Mouse (Mus musculus): ENCODE data around the gene Hey2. TPM values are rescaled to one million over a fixed set of nuclear protein-coding genes. Genes with fewer than 3 reads are reported as not detected.

Gene Hey2
- polyA plus RNA-seq, 1 experiment from 2014 or later, result 2.8 TPM

DNA sequence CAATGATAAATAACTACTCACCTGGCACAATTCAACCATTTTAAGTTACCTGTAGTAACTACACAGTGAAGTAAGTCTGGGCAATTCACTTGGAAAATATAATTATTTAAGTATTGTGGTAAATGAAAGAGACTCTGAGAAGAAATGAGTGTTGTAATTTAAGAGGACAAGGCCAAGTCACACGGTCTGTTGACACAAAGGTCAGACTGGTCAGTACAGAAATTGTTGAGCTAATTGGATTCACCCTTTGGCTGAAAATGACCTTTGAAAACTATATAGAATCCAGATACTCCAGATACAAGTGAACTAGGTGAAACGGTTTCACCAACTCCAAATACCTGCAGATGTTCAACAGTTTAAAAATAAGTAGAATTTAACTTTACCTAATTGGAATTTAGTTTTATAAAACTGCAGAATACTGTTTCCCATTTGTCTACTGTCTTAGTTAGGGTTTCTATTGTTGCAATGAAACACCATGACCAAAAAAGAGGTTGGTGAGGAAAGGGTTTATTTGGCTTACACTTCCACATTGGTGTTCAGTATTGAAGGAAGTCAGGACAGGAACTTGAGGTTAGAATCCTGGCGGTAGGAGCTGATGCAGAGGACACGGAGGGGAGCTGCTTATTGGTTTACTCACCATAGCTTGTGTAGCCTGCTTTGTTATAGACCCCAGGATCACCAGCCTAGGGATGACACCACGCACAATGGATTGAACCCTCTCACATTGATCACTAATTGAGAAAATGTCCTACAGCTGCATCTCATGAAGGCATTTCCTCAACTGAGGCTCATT is 45.9 kb downstream of the Hey2 start:
- 87% methylated on average over 5 of the region's 5 CpGs for WGBS
- DNase-seq (ENCODE audit: low spot score, missing footprints) (no peak), ATAC-seq (ENCODE audit: low FRiP score) (no peak)
- no peak overlapping the region for H3K4me2 ChIP-seq
- no peaks in the 10 kb centered on the region for H3K9me3 ChIP-seq (ENCODE audit: control insufficient read depth, low read length)
- no peak overlapping the region for H3K27ac ChIP-seq (ENCODE audit: low read depth, low read length)
- no peaks in the 10 kb centered on the region for H3K4me1 ChIP-seq (ENCODE audit: control insufficient read depth, insufficient read depth, low read length)
- no peaks in the 10 kb centered on the region for H3K36me3 ChIP-seq (ENCODE audit: control insufficient read depth, insufficient read depth, low read length)
- H3K4me3 ChIP-seq (ENCODE audit: low read depth, low read length), result no peak overlapping the region
- H3K9ac ChIP-seq (ENCODE audit: low read length), result no peak overlapping the region
- H3K27me3 ChIP-seq (ENCODE audit: control insufficient read depth, insufficient read depth, low read length), result no peaks in the 10 kb centered on the region

DNA sequence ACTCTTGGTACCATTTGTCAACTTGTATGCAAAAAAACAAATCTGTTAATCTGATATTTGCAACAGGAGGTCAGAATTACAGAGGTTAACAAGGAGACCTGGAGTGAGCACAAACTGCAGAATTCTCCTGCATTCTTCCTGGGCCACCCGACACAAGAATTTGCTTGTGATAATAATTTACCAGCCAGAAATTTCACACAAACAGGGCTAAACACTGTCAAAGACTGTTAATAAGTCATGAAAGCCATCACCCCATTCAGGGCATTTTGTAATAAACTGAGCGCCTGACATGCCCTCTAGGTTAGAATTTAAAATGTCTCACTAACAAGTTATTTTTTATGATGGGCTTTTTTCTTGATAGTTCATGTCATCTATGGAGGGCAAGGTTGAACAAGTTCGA is 51.6 kb downstream of the Hey2 start:
- Histone ChIP-seq H3K9me3 (ENCODE audit: control insufficient read depth, low read length) (no peaks in the 10 kb centered on the region), H3K9ac (ENCODE audit: low read length) (no peak overlapping the region), H3K4me1 (ENCODE audit: control insufficient read depth, insufficient read depth, low read length) (no peaks in the 10 kb centered on the region), H3K27me3 (ENCODE audit: control insufficient read depth, insufficient read depth, low read length) (no peaks in the 10 kb centered on the region), H3K4me2 (no peak overlapping the region), H3K36me3 (ENCODE audit: control insufficient read depth, insufficient read depth, low read length) (no peaks in the 10 kb centered on the region), H3K4me3 (ENCODE audit: low read depth, low read length) (no peak overlapping the region), H3K27ac (ENCODE audit: low read depth, low read length) (no peak overlapping the region)
- 92% methylated on average over 3 of the region's 3 CpGs for WGBS
- ATAC-seq (ENCODE audit: low FRiP score) (no peak), DNase-seq (ENCODE audit: low spot score, missing footprints) (no peak)

DNA sequence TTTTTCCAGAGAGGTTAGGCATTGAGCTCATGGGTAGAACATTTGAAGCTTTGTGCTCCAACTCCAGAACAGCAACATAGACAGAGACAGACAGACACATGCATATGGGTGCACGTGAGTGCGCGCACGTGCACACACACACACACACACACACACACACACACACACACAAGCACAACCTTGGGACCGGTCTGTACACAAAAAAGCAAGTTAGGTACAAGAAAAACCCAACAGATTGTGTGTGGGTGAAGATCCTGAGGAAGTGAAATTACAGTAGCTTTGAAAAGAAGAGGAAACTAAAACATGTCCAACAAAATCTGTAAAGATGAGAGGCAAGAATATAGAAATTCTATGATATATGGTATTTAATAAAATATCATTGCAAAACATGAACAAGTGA is 53.1 kb downstream of the Hey2 start:
- no peak overlapping the region for H3K27ac ChIP-seq (ENCODE audit: low read depth, low read length)
- ATAC-seq (ENCODE audit: low FRiP score) (no peak), DNase-seq (ENCODE audit: low spot score, missing footprints) (no peak)
- no peaks in the 10 kb centered on the region for H3K4me1 ChIP-seq (ENCODE audit: control insufficient read depth, insufficient read depth, low read length)
- H3K36me3 ChIP-seq (ENCODE audit: control insufficient read depth, insufficient read depth, low read length), result no peaks in the 10 kb centered on the region
- H3K27me3 ChIP-seq (ENCODE audit: control insufficient read depth, insufficient read depth, low read length), result no peaks in the 10 kb centered on the region
- no peak overlapping the region for H3K9ac ChIP-seq (ENCODE audit: low read length)
- H3K9me3 ChIP-seq (ENCODE audit: control insufficient read depth, low read length), result no peaks in the 10 kb centered on the region
- no peak overlapping the region for H3K4me2 ChIP-seq
- H3K4me3 ChIP-seq (ENCODE audit: low read depth, low read length), result no peak overlapping the region
- 92% methylated on average over 5 of the region's 5 CpGs for WGBS

DNA sequence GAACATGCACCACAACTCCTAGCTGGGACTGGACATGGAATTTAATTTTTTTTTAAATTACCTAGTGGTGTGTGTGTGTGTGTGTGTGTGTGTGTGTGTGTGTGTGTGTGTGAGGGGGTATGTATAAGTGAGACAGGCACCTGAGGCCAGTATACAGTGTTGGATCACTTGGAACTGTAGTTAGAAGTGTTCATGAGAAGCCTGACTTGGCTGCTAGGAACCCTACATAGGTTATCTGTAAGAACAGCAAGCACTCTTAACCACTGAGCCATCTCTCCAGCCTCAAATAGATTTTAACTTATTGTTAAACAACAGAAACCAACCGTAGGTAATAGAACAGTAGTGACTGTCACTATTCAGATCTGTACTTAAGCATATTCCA is 54.3 kb downstream of the Hey2 start:
- H3K4me1 ChIP-seq (ENCODE audit: control insufficient read depth, insufficient read depth, low read length), result no peaks in the 10 kb centered on the region
- 95% methylated on average over 1 of the region's 1 CpGs for WGBS
- H3K9me3 ChIP-seq (ENCODE audit: control insufficient read depth, low read length), result no peaks in the 10 kb centered on the region
- DNase-seq (ENCODE audit: low spot score, missing footprints), result no peak
- H3K27ac ChIP-seq (ENCODE audit: low read depth, low read length), result no peak overlapping the region
- H3K4me2 ChIP-seq, result no peak overlapping the region
- H3K9ac ChIP-seq (ENCODE audit: low read length), result no peak overlapping the region
- H3K36me3 ChIP-seq (ENCODE audit: control insufficient read depth, insufficient read depth, low read length), result no peaks in the 10 kb centered on the region
- ATAC-seq (ENCODE audit: low FRiP score), result no peak
- no peak overlapping the region for H3K4me3 ChIP-seq (ENCODE audit: low read depth, low read length)
- no peaks in the 10 kb centered on the region for H3K27me3 ChIP-seq (ENCODE audit: control insufficient read depth, insufficient read depth, low read length)

DNA sequence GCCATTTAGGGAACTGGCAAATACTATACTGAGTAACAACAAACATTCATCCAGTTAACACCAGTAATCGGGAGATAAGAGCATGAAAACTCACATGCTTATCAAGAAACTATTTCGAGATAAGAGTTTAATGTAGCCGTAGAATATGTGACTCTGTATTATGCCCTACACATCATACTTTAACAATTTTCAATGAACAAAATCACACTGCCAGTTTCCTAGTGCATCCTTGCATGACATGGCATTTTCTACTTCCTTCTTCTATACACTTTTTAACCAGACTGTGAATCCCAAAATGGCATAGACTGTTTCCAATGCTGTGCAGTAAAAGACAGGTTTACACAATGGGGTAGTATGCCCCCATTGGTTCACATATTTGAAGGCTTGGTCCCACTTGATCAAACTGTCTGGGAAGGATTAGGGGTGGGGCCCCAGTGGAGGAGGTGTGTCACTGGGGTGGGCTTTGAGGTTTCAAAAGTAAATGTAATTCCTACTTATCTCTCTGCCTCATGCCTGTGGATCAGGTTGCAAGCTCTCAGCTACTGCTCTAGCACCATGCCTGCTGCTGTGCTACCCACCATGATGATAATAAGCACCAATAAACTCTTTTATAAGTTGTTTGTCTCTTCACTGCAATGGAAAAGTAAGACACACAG is 54.8 kb downstream of the Hey2 start:
- DNase-seq (ENCODE audit: low spot score, missing footprints), result no peak
- H3K4me1 ChIP-seq (ENCODE audit: control insufficient read depth, insufficient read depth, low read length), result no peaks in the 10 kb centered on the region
- H3K9ac ChIP-seq (ENCODE audit: low read length), result no peak overlapping the region
- no peak overlapping the region for H3K4me3 ChIP-seq (ENCODE audit: low read depth, low read length)
- no peaks in the 10 kb centered on the region for H3K9me3 ChIP-seq (ENCODE audit: control insufficient read depth, low read length)
- H3K27ac ChIP-seq (ENCODE audit: low read depth, low read length), result no peak overlapping the region
- no peak overlapping the region for H3K4me2 ChIP-seq
- no peaks in the 10 kb centered on the region for H3K36me3 ChIP-seq (ENCODE audit: control insufficient read depth, insufficient read depth, low read length)
- 97% methylated on average over 3 of the region's 3 CpGs for WGBS
- no peak for ATAC-seq (ENCODE audit: low FRiP score)
- H3K27me3 ChIP-seq (ENCODE audit: control insufficient read depth, insufficient read depth, low read length), result no peaks in the 10 kb centered on the region

DNA sequence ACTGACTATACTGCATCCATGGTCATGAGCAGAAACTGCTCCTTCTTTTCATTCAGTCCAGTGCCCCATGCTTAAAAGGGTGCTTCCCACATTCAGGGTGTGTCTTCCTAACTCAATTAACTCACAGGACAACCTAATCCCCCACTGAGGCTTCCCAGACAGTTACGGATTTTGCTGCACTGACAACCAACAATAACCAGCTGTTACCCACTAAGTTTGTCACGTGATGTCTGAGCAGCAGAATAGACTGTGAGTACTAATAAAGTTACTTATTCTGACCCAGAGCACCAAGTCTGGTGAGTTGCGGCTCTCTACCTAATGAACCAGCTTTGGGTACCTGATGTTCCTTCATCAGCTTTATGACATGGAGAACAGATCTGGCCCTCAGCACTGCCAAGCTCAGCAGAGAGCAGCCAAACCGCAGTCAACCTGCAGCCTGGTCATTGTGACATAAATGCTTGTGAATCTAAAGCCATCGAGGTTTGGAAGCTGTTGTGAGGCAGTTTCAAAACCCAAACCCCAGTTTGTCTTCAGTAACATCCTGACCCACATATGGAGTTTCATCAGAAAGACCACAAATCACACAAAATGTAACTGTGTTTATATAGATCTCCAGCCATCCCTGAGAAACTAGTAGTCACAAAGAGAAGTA is 56.4 kb downstream of the Hey2 start:
- no peaks in the 10 kb centered on the region for H3K27me3 ChIP-seq (ENCODE audit: control insufficient read depth, insufficient read depth, low read length)
- no peaks in the 10 kb centered on the region for H3K9me3 ChIP-seq (ENCODE audit: control insufficient read depth, low read length)
- WGBS, result 87% methylated on average over 5 of the region's 5 CpGs
- no peak overlapping the region for H3K4me2 ChIP-seq
- ATAC-seq (ENCODE audit: low FRiP score) (no peak), DNase-seq (ENCODE audit: low spot score, missing footprints) (no peak)
- H3K27ac ChIP-seq (ENCODE audit: low read depth, low read length), result no peak overlapping the region
- H3K9ac ChIP-seq (ENCODE audit: low read length), result no peak overlapping the region
- no peaks in the 10 kb centered on the region for H3K36me3 ChIP-seq (ENCODE audit: control insufficient read depth, insufficient read depth, low read length)
- no peaks in the 10 kb centered on the region for H3K4me1 ChIP-seq (ENCODE audit: control insufficient read depth, insufficient read depth, low read length)
- no peak overlapping the region for H3K4me3 ChIP-seq (ENCODE audit: low read depth, low read length)

Other genes starting within 250 kb of the Hey2 start
- 27.8 and 28.6 TPM in 2 replicates for gene Trmt11, start 242.1 kb downstream of the Hey2 start, polyA plus RNA-seq (2014; fragmentation: Nextera tagmentation; extraction: Ambion mirVana)
- gene Hint3, start 213.2 kb downstream of the Hey2 start, polyA plus RNA-seq (2014; fragmentation: Nextera tagmentation; extraction: Ambion mirVana), result 19.4 and 20.8 TPM in 2 replicates
- 6.4 and 7.3 TPM in 2 replicates for gene Ncoa7, start 39.5 kb downstream of the Hey2 start, polyA plus RNA-seq (2014; fragmentation: Nextera tagmentation; extraction: Ambion mirVana)

All from midbrain, embryonic 11.5 days (tissue).